Mouse (Mus musculus) lung, embryonic 14.5 days (tissue): ENCODE measurements around the gene Magel2. TPM values are rescaled to one million over a fixed set of nuclear protein-coding genes. Genes with fewer than 3 reads are reported as not detected.

Experiments
- ATAC-seq: fragments of 200-750 bp; cut with Nextera tagmentation; 2 replicates; pipeline ENCODE4 v1.8.0; 2017; ENCODE audit warnings: mild to moderate bottlenecking, moderate TSS enrichment, moderate library complexity; ENCODE audit not compliant: insufficient read depth
- DNase-seq: peaks from one replicate; pipeline ENCODE4 v3.0.0-alpha.2; 2015
- H3K27ac ChIP-seq: fragments of 300-500 bp; sonication (generic); 2 replicates; pipeline ENCODE4 v1.5.1; 2014; ENCODE audit warnings: low read depth, mild to moderate bottlenecking, moderate library complexity
- H3K27me3 ChIP-seq: fragments of 300-500 bp; sonication (generic); 2 replicates; pipeline ENCODE4 v1.6.1; 2014; ENCODE audit warnings: low read length, control low read depth; ENCODE audit not compliant: insufficient read depth
- H3K36me3 ChIP-seq: fragments of 300-500 bp; sonication (generic); 2 replicates; pipeline ENCODE4 v1.6.1; 2014; ENCODE audit warnings: control low read depth; ENCODE audit not compliant: insufficient read depth
- H3K4me1 ChIP-seq: fragments of 300-500 bp; sonication (generic); 2 replicates; pipeline ENCODE4 v1.6.1; 2014; ENCODE audit warnings: antibody characterized with exemption, control low read depth; ENCODE audit not compliant: insufficient read depth
- H3K4me2 ChIP-seq: fragments of 300-500 bp; sonication (generic); 2 replicates; pipeline ENCODE4 v1.6.1; 2014; ENCODE audit warnings: mild to moderate bottlenecking
- H3K4me3 ChIP-seq: fragments of 300-500 bp; sonication (generic); 2 replicates; pipeline ENCODE4 v1.5.1; 2014; ENCODE audit warnings: low read depth, low read length
- H3K9ac ChIP-seq: fragments of 300-500 bp; sonication (generic); 2 replicates; pipeline ENCODE4 v1.6.1; 2014
- H3K9me3 ChIP-seq: fragments of 300-500 bp; sonication (generic); 2 replicates; pipeline ENCODE4 v1.6.1; 2016; ENCODE audit warnings: low read depth, low read length, control low read depth
- CTCF ChIP-seq: IDR thresholded peaks from 2 replicates; pipeline ENCODE4 v1.5.1; 2016; ENCODE audit warnings: antibody characterized with exemption, low read depth
- WGBS: fragments of 180-500 bp; shearing (Covaris S2); extraction: QIAGEN DNeasy Blood & Tissue Kit; methylation state at CpG from one replicate; pipeline ENCODE4 v1.1.7; 2014; 5-methylcytosine and 5-hydroxymethylcytosine counted together
- polyA plus RNA-seq: library from polyadenylated mRNA; unstranded; fragments of >200 nt; fragmentation: Nextera tagmentation; extraction: Ambion mirVana; gene quantifications from 2 replicates; pipeline ENCODE4 v1.2.1, GENCODE M21; 2014

The Magel2 gene
- 2.1 and 2.5 TPM in 2 replicates for polyA plus RNA-seq

DNA sequence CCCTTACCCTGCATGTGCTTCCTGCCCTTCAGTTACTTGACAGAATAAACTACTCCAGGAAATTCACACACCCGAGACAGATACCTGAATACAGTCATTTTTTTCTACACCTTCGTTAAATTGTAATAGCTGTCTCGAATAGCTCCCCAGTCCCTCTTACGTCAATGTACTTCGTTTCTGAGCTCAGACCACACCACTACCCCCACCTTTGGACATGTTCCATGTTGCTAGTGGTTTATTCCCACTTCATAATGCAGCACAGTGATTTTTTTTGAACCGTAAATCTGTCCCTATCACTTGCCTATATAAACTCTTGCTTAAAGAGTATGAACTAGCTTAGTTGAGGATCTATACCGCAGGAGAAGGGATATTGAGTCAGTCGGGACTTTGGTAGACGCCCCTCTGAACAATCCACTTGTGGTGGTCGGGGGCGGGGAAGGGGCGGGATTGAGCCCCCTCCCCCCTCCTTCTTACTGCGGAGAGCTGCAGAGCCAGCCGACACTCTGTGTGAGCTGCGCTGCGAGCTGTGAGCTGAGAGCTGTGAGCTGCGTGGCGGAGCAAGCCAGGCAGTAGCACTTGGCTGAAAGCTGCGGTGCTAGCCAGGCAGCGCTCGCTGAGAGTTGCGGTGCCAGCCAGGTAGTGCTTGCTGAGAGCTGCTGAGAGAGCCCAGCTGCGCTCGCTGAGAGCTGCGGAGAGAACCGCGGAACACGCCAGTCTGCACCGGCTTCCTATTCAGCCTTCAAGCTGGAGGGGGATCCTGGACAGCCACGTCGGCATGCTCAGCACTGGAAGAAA lies at the start of gene Magel2:
Gene Magel2 (plus strand): TSS at position 501 of the 795 bp plus-strand sequence.
- WGBS = 20% methylated on average over 31 of the region's 31 CpGs
- H3K9ac ChIP-seq = peak within 1 kb of the TSS; percentile 42
- peak; percentile 96 for ATAC-seq

DNA sequence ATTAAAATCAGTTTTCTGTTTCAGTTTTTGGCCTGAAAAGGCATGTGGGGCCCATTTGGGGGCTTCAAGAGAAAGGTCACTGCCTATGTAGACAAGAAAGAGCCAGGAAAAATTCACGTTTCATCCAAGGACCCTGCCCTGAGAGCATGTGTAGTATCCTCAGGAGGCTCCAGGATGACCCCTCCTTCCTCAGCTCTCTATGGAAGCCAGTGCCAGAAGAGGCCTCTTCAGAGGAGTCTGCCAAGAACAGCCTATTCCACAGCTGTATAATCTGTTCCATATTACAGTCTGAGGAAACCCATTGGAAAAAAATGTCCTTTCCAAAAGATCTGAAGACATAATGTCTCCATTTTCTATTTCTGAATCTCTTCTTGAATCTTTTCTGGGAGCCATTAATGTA lies 31.4 kb upstream of the Magel2 start:
- no peak overlapping the region for H3K4me3 ChIP-seq
- H3K4me1 ChIP-seq = no peaks in the 10 kb centered on the region
- DNase-seq = peak; percentile 6
- no peak overlapping the region for H3K9ac ChIP-seq
- WGBS = 15% methylated on average over 1 of the region's 1 CpGs
- H3K27me3 ChIP-seq = no peaks in the 10 kb centered on the region
- H3K36me3 ChIP-seq = no peaks in the 10 kb centered on the region
- H3K9me3 ChIP-seq = no peaks in the 10 kb centered on the region; the same call in 1 of the 2 replicates
- H3K27ac ChIP-seq = no peak overlapping the region
- ATAC-seq = no peak
- no peak for TF ChIP-seq CTCF
- H3K4me2 ChIP-seq = no peak overlapping the region

More for the DNA sequence above, at the start of gene Magel2:
- Histone ChIP-seq H3K36me3 (no peaks in the 10 kb centered on the region), H3K27me3 (no peaks in the 10 kb centered on the region), H3K27ac (no peak within 1 kb of the TSS), H3K4me3 (peak within 1 kb of the TSS; percentile 36), H3K4me2 (peak within 1 kb of the TSS; percentile 60), H3K9me3 (no peaks in the 10 kb centered on the region), H3K4me1 (no peaks in the 10 kb centered on the region)
- DNase-seq = peak; percentile 71
- TF ChIP-seq CTCF = no peak

DNA sequence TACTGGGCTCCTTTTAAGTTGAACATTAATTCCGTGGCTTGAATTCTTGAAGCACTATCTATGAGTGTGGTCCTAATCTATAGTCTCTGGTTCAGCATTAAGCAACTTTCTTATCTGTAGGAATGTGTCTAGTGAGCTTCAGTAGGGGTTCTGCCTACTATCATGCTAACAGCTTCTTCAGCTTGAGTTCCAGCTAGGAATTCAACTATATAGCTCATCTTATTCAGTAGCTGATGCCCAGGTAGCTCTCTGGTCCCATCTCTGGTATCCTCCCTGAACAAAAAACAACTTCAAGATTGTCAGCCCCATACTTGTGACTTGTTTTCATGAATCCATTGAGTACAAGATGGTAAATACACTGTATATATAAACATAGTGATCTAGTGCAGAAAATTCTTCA lies 30.5 kb upstream of the Magel2 start, which contains the start of gene Ndn:
Gene Ndn (plus strand): TSS at position 301 of the 400 bp plus-strand sequence.
- Histone ChIP-seq H3K9ac (no peak within 1 kb of the TSS), H3K27me3 (no peaks in the 10 kb centered on the region), H3K9me3 (no peaks in the 10 kb centered on the region; the same call in 1 of the 2 replicates), H3K27ac (no peak within 1 kb of the TSS), H3K4me3 (no peak within 1 kb of the TSS), H3K4me2 (no peak within 1 kb of the TSS), H3K4me1 (no peaks in the 10 kb centered on the region), H3K36me3 (no peaks in the 10 kb centered on the region)
- no peak for TF ChIP-seq CTCF
- DNase-seq (no peak), ATAC-seq (no peak)
- 55% methylated on average over 1 of the region's 1 CpGs for WGBS

DNA sequence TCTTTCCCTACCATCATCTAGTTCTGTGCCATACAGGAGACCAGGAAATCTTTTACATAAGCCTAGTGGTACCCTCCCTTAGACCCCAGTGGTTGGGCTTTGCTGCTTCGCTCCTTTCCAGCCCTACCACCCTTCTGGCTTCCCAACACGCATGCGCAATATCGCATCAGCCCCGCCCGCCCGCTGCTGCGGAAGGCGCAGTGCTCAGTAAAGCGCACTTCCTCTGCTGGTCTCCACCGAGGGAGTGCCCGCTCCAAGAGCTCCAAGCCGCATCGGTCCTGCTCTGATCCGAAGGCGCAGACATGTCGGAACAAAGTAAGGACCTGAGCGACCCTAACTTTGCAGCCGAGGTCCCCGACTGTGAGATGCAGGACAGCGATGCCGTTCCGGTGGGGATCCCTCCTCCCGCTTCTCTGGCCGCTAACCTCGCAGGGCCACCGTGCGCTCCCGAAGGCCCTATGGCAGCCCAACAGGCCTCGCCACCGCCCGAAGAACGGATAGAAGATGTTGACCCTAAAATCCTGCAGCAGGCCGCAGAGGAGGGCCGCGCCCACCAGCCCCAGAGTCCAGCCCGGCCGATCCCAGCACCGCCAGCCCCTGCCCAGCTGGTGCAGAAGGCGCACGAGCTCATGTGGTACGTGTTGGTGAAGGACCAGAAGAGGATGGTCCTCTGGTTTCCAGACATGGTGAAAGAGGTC lies 28.6 kb upstream of the Magel2 start:
- no peaks in the 10 kb centered on the region for H3K36me3 ChIP-seq
- ATAC-seq (peak; percentile 99), DNase-seq (peak; percentile 91)
- H3K4me3 ChIP-seq = peak overlapping the region; percentile 45
- no peaks in the 10 kb centered on the region for H3K4me1 ChIP-seq
- no peak overlapping the region for H3K27ac ChIP-seq
- 14% methylated on average over 42 of the region's 42 CpGs for WGBS
- H3K27me3 ChIP-seq = no peaks in the 10 kb centered on the region
- no peaks in the 10 kb centered on the region; the same call in 1 of the 2 replicates for H3K9me3 ChIP-seq
- TF ChIP-seq CTCF = no peak
- H3K9ac ChIP-seq = peak overlapping the region; percentile 56
- H3K4me2 ChIP-seq = peak overlapping the region; percentile 70

DNA sequence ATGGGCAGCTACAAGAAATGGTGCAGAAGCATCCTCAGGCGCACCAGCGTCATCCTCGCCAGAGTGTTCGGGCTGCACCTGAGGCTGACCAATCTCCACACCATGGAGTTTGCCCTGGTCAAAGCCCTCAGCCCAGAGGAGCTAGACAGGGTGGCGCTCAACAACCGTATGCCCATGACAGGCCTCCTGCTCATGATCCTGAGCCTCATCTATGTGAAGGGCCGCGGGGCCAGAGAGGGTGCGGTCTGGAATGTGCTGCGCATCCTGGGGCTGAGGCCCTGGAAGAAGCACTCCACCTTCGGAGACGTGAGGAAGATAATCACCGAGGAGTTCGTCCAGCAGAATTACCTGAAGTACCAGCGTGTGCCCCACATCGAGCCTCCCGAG lies 28.0 kb upstream of the Magel2 start:
- DNase-seq = peak; percentile 3
- no peaks in the 10 kb centered on the region; the same call in 1 of the 2 replicates for H3K9me3 ChIP-seq
- H3K36me3 ChIP-seq = no peaks in the 10 kb centered on the region
- H3K27ac ChIP-seq = no peak overlapping the region
- no peaks in the 10 kb centered on the region for H3K4me1 ChIP-seq
- peak overlapping the region; percentile 70 for H3K4me2 ChIP-seq
- H3K9ac ChIP-seq = peak overlapping the region; percentile 56
- ATAC-seq = no peak; the same call in 1 of the 2 replicates
- 31% methylated on average over 17 of the region's 17 CpGs for WGBS
- no peaks in the 10 kb centered on the region for H3K27me3 ChIP-seq
- no peak for TF ChIP-seq CTCF
- peak overlapping the region; percentile 45 for H3K4me3 ChIP-seq

DNA sequence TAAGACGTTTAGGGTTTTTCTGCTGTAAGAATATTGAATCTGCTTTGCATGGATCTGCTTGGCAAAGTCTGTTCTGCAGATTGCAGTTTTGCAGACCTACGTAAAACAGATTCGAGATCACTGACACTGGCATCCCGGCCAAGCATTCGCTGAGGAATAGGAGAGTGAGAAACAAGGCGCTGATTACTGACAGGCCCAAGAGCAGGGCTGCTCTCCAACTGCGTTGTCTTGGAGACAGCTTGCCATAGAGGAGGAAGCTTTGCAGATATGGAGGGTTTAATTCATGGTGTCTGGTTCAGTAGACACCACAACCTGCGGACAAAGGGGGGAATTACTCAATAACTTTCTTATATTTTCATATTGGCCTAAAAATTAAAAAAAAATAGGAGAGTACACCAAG lies 25.5 kb upstream of the Magel2 start:
- WGBS = 40% methylated on average over 8 of the region's 8 CpGs
- H3K4me1 ChIP-seq = no peaks in the 10 kb centered on the region
- H3K9ac ChIP-seq = no peak overlapping the region
- DNase-seq (peak; percentile 1), ATAC-seq (no peak)
- no peaks in the 10 kb centered on the region for H3K36me3 ChIP-seq
- H3K4me2 ChIP-seq = no peak overlapping the region
- no peak overlapping the region for H3K27ac ChIP-seq
- no peaks in the 10 kb centered on the region for H3K27me3 ChIP-seq
- no peaks in the 10 kb centered on the region; the same call in 1 of the 2 replicates for H3K9me3 ChIP-seq
- no peak for TF ChIP-seq CTCF
- no peak overlapping the region for H3K4me3 ChIP-seq
